Mouse (Mus musculus) ES-Bruce4 (cell line): ENCODE results near the gene Abcc8.

Experiments
- CTCF ChIP-seq: IDR thresholded peaks from one replicate; pipeline ENCODE4 v1.8.1; 2011; ENCODE audit warnings: low read depth, low read length
- EP300 ChIP-seq: IDR thresholded peaks from 2 replicates; pipeline ENCODE4 v1.6.1; 2011; ENCODE audit warnings: low read depth, low read length; ENCODE audit not compliant: insufficient read depth
- POLR2A ChIP-seq: IDR thresholded peaks from one replicate; pipeline ENCODE4 v1.8.1; 2011; ENCODE audit warnings: low read length; ENCODE audit not compliant: insufficient read depth

DNA sequence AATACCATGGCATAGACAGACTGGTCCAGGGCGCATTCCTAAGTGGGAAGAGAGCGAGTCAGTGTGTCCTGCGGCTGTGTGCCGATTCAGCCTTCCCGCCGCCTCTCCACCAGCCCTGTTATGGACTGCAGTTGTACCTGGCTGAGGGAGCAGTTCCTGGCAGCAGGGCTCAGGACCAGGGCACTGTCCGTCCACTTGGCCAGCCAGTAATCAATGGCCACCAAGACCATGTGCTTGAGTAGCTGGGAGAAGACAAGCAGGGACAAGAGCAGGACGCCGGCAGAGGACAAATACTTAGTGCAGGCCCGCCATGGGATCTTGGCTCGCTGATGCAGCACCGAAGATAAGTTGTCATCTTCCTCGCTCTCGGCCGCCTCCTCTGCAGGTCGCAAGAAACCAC is 62.8 kb downstream of the Abcc8 start:
- no peak for TF ChIP-seq POLR2A
- TF ChIP-seq EP300, result no peak
- no peak for TF ChIP-seq CTCF
